Mouse (Mus musculus) C2C12 (cell line): ENCODE data around the gene Cnot6. TPM values are rescaled to one million over a fixed set of nuclear protein-coding genes. Genes with fewer than 3 reads are reported as not detected.

Experiments
- H3K27me3 ChIP-seq: one replicate; pipeline ENCODE4 v1.6.1; 2011; ENCODE audit not compliant: control insufficient read depth, insufficient read depth, insufficient read length
- H3K36me3 ChIP-seq: one replicate; pipeline ENCODE4 v1.6.1; 2011; ENCODE audit not compliant: control insufficient read depth, insufficient read depth
- H3K4me3 ChIP-seq: one replicate; pipeline ENCODE4 v1.5.1; 2011; ENCODE audit warnings: mild to moderate bottlenecking, control low read depth; ENCODE audit not compliant: poor library complexity, insufficient read depth, severe bottlenecking
- H3K79me2 ChIP-seq: one replicate; pipeline ENCODE4 v1.6.1; 2011; ENCODE audit not compliant: control insufficient read depth, insufficient read depth
- H3K79me3 ChIP-seq: one replicate; pipeline ENCODE4 v1.6.1; 2011; ENCODE audit warnings: low read depth, control low read depth
- H3ac ChIP-seq: one replicate; pipeline ENCODE3; 2011; ENCODE audit warnings: low read depth; ENCODE audit not compliant: control insufficient read depth, insufficient read length
- CEBPB ChIP-seq: IDR thresholded peaks from one replicate; pipeline ENCODE4 v1.6.1; 2011; ENCODE audit warnings: low read depth, mild to moderate bottlenecking, control low read depth, moderate library complexity
- CTCF ChIP-seq: IDR thresholded peaks from one replicate; pipeline ENCODE4 v1.5.1; 2011; ENCODE audit not compliant: control insufficient read depth, insufficient read depth, insufficient read length
- FOSL1 ChIP-seq: IDR thresholded peaks from one replicate; pipeline ENCODE4 v1.8.0; 2011; ENCODE audit warnings: mild to moderate bottlenecking, low read length; ENCODE audit not compliant: poor library complexity, insufficient read depth, severe bottlenecking
- MAX ChIP-seq: IDR thresholded peaks from one replicate; pipeline ENCODE4 v1.6.1; 2011; ENCODE audit warnings: mild to moderate bottlenecking, control low read depth
- MYOD1 ChIP-seq: IDR thresholded peaks from one replicate; pipeline ENCODE4 v1.6.1; 2011; ENCODE audit warnings: low read depth; ENCODE audit not compliant: control insufficient read depth, insufficient read length
- MYOG ChIP-seq: IDR thresholded peaks from one replicate; pipeline ENCODE4 v1.6.1; 2011; ENCODE audit not compliant: control insufficient read depth, insufficient read length; ENCODE audit errors: extremely low read depth
- USF1 ChIP-seq: IDR thresholded peaks from one replicate; pipeline ENCODE4 v1.6.1; 2011; ENCODE audit warnings: low read depth, mild to moderate bottlenecking, control low read depth, moderate library complexity
- polyA plus RNA-seq: library from polyadenylated mRNA; unstranded; fragments of >200 nt; fragmentation: generic; extraction: Trizol; gene quantifications from one replicate; pipeline ENCODE4 v1.2.1, GENCODE M21; 2012; ENCODE audit warnings: missing spikeins

Gene Cnot6
- polyA plus RNA-seq, 1 experiment = 20.4 TPM

DNA sequence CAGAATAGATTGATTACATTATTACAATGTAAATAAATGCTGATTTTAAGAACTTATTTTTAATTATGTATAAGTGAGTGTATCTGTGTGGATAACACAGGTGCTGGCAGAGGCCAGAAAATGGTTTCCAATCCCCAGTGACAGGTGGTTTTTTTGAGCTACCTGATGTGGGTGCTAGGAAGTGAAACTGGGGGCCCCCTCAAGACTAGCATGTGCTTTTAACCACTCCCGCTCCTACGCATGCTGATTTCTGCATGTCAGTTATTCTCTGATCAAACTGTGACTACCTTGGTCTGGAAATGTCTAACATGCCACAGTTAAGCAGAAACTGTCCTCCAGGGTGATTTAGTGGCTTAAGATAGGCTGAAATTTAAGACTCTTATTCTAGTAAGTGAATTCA lies 16.1 kb downstream of the Cnot6 start:
- Histone ChIP-seq H3K36me3 (peaks cover 72% of the 10 kb centered on the region), H3K4me3 (no peak overlapping the region), H3K27me3 (no peaks in the 10 kb centered on the region), H3K79me3 (peaks cover 88% of the 10 kb centered on the region), H3K79me2 (peaks cover 100% of the 10 kb centered on the region), H3ac (no peak overlapping the region)
- TF ChIP-seq CTCF = no peak
- no peak for TF ChIP-seq MAX
- TF ChIP-seq USF1 = no peak
- no peak for TF ChIP-seq MYOD1
- TF ChIP-seq FOSL1 = no peak
- TF ChIP-seq MYOG = no peak
- TF ChIP-seq CEBPB = no peak

DNA sequence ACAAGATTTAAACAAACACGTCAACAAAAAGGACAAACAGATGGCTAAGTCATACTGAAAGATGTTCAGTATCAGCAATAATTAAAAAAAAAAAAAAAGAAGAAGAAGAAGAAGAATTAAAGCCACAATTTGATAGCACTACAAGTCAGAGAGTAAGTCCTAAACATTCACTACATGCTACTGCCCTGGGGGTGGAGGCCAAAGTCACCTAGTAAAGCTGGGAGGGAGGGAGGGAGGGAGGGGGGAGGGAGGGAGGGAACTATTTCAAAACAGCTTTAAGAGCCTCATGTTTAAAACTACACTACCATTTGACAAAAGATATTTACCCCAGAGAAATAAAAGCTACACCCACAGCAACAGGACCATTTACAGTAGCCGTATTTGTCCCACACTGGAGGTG lies 16.8 kb downstream of the Cnot6 start:
- H3K79me3 ChIP-seq = peaks cover 91% of the 10 kb centered on the region
- H3K4me3 ChIP-seq = no peak overlapping the region
- TF ChIP-seq MYOD1 (no peak), MAX (no peak), MYOG (no peak), USF1 (no peak), CEBPB (no peak), FOSL1 (no peak), CTCF (no peak)
- H3ac ChIP-seq = no peak overlapping the region
- peaks cover 73% of the 10 kb centered on the region for H3K36me3 ChIP-seq
- H3K79me2 ChIP-seq = peaks cover 100% of the 10 kb centered on the region
- H3K27me3 ChIP-seq = no peaks in the 10 kb centered on the region

DNA sequence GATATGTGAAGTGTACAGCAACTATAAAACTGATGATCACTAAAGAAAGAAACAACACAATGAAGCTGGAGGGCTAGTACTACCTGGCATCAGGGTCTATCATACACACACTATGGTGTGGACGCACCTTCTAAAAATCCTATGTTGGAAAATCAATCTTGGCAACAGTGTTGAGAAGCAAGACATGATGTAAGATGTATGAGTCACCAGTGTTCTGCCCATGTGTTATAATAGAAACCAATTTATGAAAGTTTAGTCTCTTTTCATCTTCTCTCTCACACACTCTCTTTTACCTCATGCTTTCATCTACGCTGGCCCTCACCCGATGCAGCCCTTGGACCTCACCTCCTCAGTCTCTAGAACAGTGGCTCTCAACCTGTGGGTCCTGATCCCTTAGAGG lies 17.5 kb downstream of the Cnot6 start:
- no peak overlapping the region for H3ac ChIP-seq
- peaks cover 95% of the 10 kb centered on the region for H3K79me3 ChIP-seq
- TF ChIP-seq CEBPB (no peak), USF1 (no peak), MAX (no peak), MYOG (no peak), MYOD1 (no peak), FOSL1 (no peak), CTCF (no peak)
- no peaks in the 10 kb centered on the region for H3K27me3 ChIP-seq
- no peak overlapping the region for H3K4me3 ChIP-seq
- peaks cover 100% of the 10 kb centered on the region for H3K79me2 ChIP-seq
- peaks cover 75% of the 10 kb centered on the region for H3K36me3 ChIP-seq

DNA sequence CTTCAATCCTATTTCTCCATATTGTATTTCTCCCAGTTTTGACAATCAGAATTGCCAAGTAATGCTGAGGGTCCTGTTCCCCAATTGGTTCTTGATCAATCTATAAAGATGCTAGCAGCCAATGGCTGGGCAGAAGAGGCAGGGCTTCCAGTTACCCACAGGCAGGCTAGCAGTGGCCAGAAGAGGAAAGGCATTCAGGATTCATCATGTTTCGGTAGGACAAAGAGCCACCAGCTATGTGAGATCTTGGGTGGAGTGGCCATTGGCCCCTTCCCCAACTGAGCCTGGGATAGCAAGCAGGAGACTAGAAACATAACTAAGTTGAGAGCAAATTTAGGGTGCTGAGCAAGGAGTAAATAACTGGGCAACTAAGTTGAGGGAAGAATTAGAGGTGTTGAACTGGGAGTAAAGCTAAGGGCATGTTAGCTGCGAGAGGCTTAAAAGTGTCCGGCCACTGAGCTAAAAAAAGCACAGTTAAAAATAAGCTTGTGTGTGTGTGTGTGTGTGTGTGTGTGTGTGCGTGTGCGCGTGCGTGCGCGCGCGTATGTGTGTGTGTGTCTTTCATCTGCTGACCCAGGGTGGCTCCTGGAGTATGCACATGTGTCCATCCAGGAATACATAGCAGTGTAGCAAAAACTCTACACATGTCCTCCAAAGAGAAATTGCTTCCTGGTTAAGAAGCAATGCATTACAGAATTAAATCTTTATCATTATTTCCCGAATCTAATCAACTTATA lies 28.1 kb downstream of the Cnot6 start:
- peaks cover 30% of the 10 kb centered on the region for H3K79me2 ChIP-seq
- peaks cover 94% of the 10 kb centered on the region for H3K36me3 ChIP-seq
- no peaks in the 10 kb centered on the region for H3K27me3 ChIP-seq
- TF ChIP-seq FOSL1 = no peak
- no peak for TF ChIP-seq MYOG
- TF ChIP-seq CEBPB = no peak
- no peak for TF ChIP-seq MYOD1
- TF ChIP-seq USF1 = no peak
- TF ChIP-seq CTCF = no peak
- H3K4me3 ChIP-seq = no peak overlapping the region
- H3K79me3 ChIP-seq = peaks cover 11% of the 10 kb centered on the region
- H3ac ChIP-seq = no peak overlapping the region

DNA sequence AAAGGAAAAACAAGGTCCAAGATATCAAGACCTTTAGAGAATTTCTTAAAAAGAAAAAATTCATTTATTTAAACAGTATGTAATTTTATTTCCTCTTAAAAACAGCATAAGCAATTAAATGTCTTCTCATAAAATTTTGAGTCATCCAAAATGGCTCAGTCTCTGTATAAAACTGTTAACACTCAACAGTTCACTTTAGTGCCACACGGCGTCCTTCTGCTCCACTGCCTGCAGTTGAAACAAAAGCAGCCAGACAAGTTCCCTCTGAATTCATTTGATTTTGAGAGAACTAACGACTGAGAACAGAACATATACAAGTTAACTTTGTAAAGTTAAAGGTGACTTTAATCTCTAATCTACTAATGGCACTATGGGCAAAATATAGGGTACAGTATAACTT lies 39.1 kb downstream of the Cnot6 start:
- peaks cover 84% of the 10 kb centered on the region for H3K36me3 ChIP-seq

DNA sequence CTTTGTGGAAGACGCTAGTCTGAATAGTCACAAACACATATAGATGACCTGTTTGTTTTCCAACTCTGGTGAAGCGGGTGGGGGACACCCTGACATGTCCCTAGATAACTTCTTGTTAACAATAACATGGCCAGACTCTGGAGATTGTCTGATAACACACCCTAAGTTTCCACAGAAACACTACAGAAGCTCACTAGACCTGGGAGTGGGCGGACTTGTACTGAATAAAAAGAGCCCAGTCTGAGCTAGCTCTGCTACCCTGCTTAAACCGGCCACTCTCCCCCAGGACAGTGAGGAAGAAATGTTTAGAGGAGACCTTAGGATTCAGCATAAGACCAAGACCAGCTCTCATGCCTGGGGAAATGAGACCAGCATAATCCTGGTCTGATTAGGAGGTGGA lies 47.1 kb downstream of the Cnot6 start:
- no peaks in the 10 kb centered on the region for H3K79me3 ChIP-seq
- H3K4me3 ChIP-seq = no peak overlapping the region
- no peak overlapping the region for H3ac ChIP-seq
- H3K27me3 ChIP-seq = no peaks in the 10 kb centered on the region
- H3K79me2 ChIP-seq = no peaks in the 10 kb centered on the region
- H3K36me3 ChIP-seq = peaks cover 30% of the 10 kb centered on the region
- no peak for TF ChIP-seq FOSL1
- no peak for TF ChIP-seq CTCF
- TF ChIP-seq MYOG = no peak

More for the DNA sequence above, 39.1 kb downstream of the Cnot6 start:
- Histone ChIP-seq H3K4me3 (no peak overlapping the region), H3K79me2 (no peaks in the 10 kb centered on the region), H3K27me3 (no peaks in the 10 kb centered on the region), H3ac (no peak overlapping the region), H3K79me3 (no peaks in the 10 kb centered on the region)
- TF ChIP-seq USF1 (no peak), MAX (no peak), FOSL1 (no peak), CTCF (no peak), CEBPB (no peak), MYOD1 (no peak), MYOG (no peak)
